Mouse (Mus musculus): ENCODE data around the gene Prkn. TPM values are rescaled to one million over a fixed set of nuclear protein-coding genes. Genes with fewer than 3 reads are reported as not detected.
A peak's percentile ranks its signal among the peaks of the same experiment; 100 is the strongest.

The Prkn gene
- polyA plus RNA-seq, 1 experiment from 2014 or later, result 6.6 TPM

DNA sequence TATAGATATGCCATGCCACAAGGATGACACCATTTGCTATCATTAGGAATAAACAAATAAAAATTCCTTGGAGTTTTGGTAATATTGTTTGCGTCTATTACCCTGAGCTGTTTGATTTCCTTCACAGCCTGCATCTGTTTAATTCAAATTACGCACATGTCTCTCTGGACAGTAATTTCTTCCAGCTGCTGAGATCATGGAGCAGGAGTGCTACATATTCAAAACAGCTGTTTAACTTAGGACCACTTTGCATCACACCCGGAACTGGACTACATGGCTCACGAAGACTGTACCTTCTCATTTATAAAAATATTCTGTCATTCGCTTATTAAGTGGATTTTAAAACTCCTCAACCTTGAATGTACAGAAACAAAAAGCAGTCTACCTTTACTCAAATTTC is 246.9 kb downstream of the Prkn start:
- ATAC-seq, result no peak
- 71% methylated on average over 5 of the region's 5 CpGs for WGBS
- no peak overlapping the region for H3K9ac ChIP-seq (ENCODE audit: low read depth, low read length)
- H3K27ac ChIP-seq (ENCODE audit: low read length), result no peak overlapping the region
- H3K27me3 ChIP-seq (ENCODE audit: control insufficient read depth, insufficient read depth, low read depth, low read length), result no peaks in the 10 kb centered on the region
- H3K36me3 ChIP-seq (ENCODE audit: control insufficient read depth, insufficient read depth, low read length), result no peaks in the 10 kb centered on the region
- no peaks in the 10 kb centered on the region for H3K9me3 ChIP-seq (replicated peaks; ENCODE audit: control insufficient read depth, low read length, poor library complexity, severe bottlenecking)
- no peak overlapping the region for H3K4me2 ChIP-seq (ENCODE audit: low read length)
- H3K4me3 ChIP-seq (ENCODE audit: low read depth, low read length), result no peak overlapping the region
- peaks cover 9% of the 10 kb centered on the region for H3K4me1 ChIP-seq (ENCODE audit: control insufficient read depth, insufficient read depth, low read length)

DNA sequence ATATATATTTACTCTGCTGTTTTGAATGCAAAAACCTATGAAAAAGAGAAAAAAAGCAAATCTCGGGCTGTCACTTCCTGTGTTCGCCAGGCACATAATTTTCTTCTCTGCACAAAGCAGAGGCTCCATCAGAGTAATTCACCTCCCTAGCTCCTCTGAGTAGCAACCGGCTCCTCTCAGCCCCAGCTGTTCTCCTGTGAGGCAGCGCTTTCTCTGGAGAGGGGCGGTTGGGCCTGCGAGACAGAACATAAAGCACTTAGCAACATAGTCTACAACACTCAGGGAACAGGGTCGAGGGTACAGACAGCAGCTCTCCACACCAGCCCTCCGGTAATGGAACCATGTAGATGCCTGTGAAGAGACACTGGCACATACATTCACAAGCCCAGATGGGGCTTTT is 247.6 kb downstream of the Prkn start:
- Histone ChIP-seq H3K4me1 (ENCODE audit: control insufficient read depth, insufficient read depth, low read length) (peaks cover 9% of the 10 kb centered on the region), H3K9me3 (replicated peaks; ENCODE audit: control insufficient read depth, low read length, poor library complexity, severe bottlenecking) (no peaks in the 10 kb centered on the region), H3K4me3 (ENCODE audit: low read depth, low read length) (no peak overlapping the region), H3K4me2 (ENCODE audit: low read length) (no peak overlapping the region), H3K9ac (ENCODE audit: low read depth, low read length) (no peak overlapping the region; the same call in 1 of the 2 replicates), H3K27me3 (ENCODE audit: control insufficient read depth, insufficient read depth, low read depth, low read length) (no peaks in the 10 kb centered on the region), H3K27ac (ENCODE audit: low read length) (peak overlapping the region; percentile 38), H3K36me3 (ENCODE audit: control insufficient read depth, insufficient read depth, low read length) (no peaks in the 10 kb centered on the region)
- WGBS, result 35% methylated on average over 8 of the region's 8 CpGs
- peak; percentile 36; the same call in 1 of the 2 replicates for ATAC-seq

DNA sequence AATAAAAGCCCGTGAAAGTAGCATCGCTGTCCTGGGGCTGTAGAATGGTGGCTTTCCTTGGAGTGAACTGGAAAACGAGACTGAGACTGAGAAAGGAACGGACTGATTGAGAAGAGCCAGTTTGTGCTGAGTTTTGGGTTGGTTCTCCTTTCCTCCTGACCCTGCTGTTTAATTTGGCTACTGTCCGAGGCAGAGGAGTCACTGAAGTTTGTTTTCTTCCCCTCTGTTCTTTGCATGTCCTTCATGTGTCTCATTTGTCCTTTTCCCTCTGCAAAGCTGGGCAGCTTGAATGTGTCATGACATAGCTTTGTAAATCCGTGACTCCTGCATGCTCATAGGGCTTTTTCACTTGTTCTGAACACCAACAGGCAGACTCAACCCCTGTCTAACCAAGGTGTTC is 249.2 kb downstream of the Prkn start:
- no peak for ATAC-seq
- Histone ChIP-seq H3K9me3 (replicated peaks; ENCODE audit: control insufficient read depth, low read length, poor library complexity, severe bottlenecking) (no peaks in the 10 kb centered on the region), H3K27ac (ENCODE audit: low read length) (no peak overlapping the region), H3K4me3 (ENCODE audit: low read depth, low read length) (no peak overlapping the region), H3K9ac (ENCODE audit: low read depth, low read length) (no peak overlapping the region), H3K4me1 (ENCODE audit: control insufficient read depth, insufficient read depth, low read length) (peaks cover 9% of the 10 kb centered on the region), H3K4me2 (ENCODE audit: low read length) (no peak overlapping the region), H3K27me3 (ENCODE audit: control insufficient read depth, insufficient read depth, low read depth, low read length) (no peaks in the 10 kb centered on the region), H3K36me3 (ENCODE audit: control insufficient read depth, insufficient read depth, low read length) (no peaks in the 10 kb centered on the region)
- 81% methylated on average over 6 of the region's 6 CpGs for WGBS

DNA sequence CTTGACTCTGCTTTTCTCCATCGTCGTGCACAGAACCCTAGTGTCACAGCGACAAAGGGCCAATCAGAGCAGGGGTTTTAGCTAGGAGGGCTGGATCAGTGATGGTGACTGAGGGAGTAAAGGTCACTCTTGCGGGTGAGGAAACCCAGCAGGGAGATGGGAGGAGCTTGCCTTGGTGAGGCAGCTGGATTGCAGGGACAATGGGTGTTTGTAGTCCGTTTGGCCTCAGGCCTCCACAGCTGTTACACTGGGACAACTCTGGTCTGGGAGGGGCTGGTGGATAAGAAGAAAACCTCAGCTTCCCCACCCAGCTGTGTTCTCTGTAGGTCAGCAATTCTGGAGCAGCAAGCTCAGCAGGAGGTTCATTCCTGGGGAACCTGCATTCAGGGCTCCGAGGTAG is 252.7 kb downstream of the Prkn start:
- Histone ChIP-seq H3K4me2 (ENCODE audit: low read length) (no peak overlapping the region), H3K27ac (ENCODE audit: low read length) (no peak overlapping the region)
- ATAC-seq, result no peak

DNA sequence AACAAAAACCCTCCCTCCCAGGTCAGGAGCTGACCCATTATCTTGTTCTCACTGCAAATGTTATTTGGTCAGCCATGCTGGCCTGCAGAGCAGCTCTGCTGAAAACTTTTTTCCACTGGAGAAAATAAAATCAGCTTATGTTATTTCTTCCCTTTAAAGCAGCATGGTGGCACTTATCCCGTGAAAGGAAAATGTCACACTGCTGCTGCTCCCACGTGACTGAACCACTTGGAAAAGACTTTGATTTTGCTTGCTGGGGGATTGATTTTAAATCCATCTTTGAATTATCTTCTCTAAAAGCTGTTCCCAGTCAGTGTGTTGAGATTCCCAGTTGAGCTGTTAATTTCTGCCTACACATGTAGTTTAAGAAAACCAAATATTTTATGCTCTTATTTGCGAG is 253.1 kb downstream of the Prkn start:
- ATAC-seq, result no peak
- no peak overlapping the region for H3K27ac ChIP-seq (ENCODE audit: low read length)

More for the DNA sequence above, 252.7 kb downstream of the Prkn start:
- Histone ChIP-seq H3K4me1 (ENCODE audit: control insufficient read depth, insufficient read depth, low read length) (peaks cover 2% of the 10 kb centered on the region), H3K27me3 (ENCODE audit: control insufficient read depth, insufficient read depth, low read depth, low read length) (no peaks in the 10 kb centered on the region), H3K4me3 (ENCODE audit: low read depth, low read length) (no peak overlapping the region), H3K9ac (ENCODE audit: low read depth, low read length) (no peak overlapping the region), H3K36me3 (ENCODE audit: control insufficient read depth, insufficient read depth, low read length) (no peaks in the 10 kb centered on the region), H3K9me3 (replicated peaks; ENCODE audit: control insufficient read depth, low read length, poor library complexity, severe bottlenecking) (peaks cover 3% of the 10 kb centered on the region)
- 12% methylated on average over 6 of the region's 6 CpGs for WGBS

DNA sequence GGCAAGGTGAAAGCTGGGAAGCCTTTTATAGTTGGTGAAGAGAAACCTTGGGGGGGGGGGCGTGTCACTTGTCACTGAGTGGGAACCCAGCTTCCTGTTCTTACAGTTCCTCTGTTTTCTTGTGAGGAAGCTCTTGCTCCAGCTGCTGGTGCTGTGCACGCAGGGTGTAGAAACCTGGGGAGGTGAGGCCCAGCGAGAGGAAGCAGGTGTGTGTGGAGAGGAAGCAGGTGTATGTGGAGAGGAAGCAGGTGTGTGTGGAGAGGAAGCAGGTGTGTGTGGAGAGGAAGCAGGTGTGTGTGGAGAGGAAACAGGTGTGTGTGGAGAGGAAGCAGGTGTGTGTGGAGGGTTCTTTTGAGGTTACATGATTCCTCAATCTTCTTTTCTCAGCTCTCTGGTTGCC is 266.8 kb downstream of the Prkn start:
- WGBS, result 93% methylated on average over 3 of the region's 3 CpGs

More for the DNA sequence above, 253.1 kb downstream of the Prkn start:
- H3K4me2 ChIP-seq (ENCODE audit: low read length), result no peak overlapping the region
- WGBS, result 40% methylated on average over 3 of the region's 3 CpGs
- peaks cover 3% of the 10 kb centered on the region for H3K9me3 ChIP-seq (replicated peaks; ENCODE audit: control insufficient read depth, low read length, poor library complexity, severe bottlenecking)
- H3K36me3 ChIP-seq (ENCODE audit: control insufficient read depth, insufficient read depth, low read length), result no peaks in the 10 kb centered on the region
- H3K4me1 ChIP-seq (ENCODE audit: control insufficient read depth, insufficient read depth, low read length), result no peaks in the 10 kb centered on the region; the same call in 1 of the 2 replicates
- H3K9ac ChIP-seq (ENCODE audit: low read depth, low read length), result no peak overlapping the region
- H3K27me3 ChIP-seq (ENCODE audit: control insufficient read depth, insufficient read depth, low read depth, low read length), result no peaks in the 10 kb centered on the region
- H3K4me3 ChIP-seq (ENCODE audit: low read depth, low read length), result no peak overlapping the region

DNA sequence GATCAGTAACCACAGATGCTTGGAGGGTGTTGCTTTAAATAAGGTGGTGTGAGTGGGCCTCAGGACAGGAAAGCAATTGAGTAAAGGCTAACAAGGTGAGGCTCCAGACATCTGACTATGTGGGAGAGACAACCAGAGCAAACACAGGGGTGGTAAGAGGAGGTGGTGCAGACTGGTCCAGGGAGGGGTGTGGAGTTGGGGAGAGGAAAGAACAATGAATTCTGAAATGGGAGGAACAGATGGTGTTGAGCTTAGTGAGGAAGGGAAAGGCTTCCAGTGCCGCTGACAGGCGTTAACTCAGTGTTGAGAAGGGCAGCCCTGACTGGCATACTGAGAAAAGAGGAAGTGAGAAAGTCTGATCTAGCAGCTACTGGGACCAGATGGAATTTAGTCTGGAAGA is 267.7 kb downstream of the Prkn start:
- ATAC-seq, result no peak

More for the DNA sequence above, 266.8 kb downstream of the Prkn start:
- Histone ChIP-seq H3K9me3 (replicated peaks; ENCODE audit: control insufficient read depth, low read length, poor library complexity, severe bottlenecking) (no peaks in the 10 kb centered on the region), H3K27ac (ENCODE audit: low read length) (no peak overlapping the region), H3K4me1 (ENCODE audit: control insufficient read depth, insufficient read depth, low read length) (no peaks in the 10 kb centered on the region), H3K36me3 (ENCODE audit: control insufficient read depth, insufficient read depth, low read length) (no peaks in the 10 kb centered on the region), H3K4me2 (ENCODE audit: low read length) (no peak overlapping the region), H3K9ac (ENCODE audit: low read depth, low read length) (no peak overlapping the region), H3K4me3 (ENCODE audit: low read depth, low read length) (no peak overlapping the region), H3K27me3 (ENCODE audit: control insufficient read depth, insufficient read depth, low read depth, low read length) (no peaks in the 10 kb centered on the region)
- ATAC-seq, result no peak

DNA sequence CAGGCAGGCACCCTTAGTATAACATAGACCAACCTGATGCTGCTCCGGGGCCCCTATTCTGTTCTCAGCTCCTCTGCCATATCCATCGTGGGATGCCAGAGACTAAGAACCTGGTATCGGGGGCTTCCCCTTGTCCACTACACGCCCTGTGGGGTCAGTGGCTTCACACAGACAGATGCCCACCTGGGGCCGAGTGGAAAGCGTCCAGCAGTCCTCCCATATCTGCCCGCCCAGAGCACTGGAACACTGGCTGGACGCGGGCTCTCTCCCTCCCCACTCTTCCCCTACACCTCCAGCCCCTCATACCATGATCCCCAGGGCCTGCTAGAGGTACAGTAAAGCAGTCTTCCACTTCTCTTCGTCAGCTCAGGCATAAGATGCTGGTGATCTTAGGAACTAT is 277.3 kb downstream of the Prkn start:
- no peaks in the 10 kb centered on the region for H3K36me3 ChIP-seq (ENCODE audit: control insufficient read depth, insufficient read depth, low read length)
- H3K27me3 ChIP-seq (ENCODE audit: control insufficient read depth, insufficient read depth, low read depth, low read length), result no peaks in the 10 kb centered on the region
- no peaks in the 10 kb centered on the region for H3K9me3 ChIP-seq (replicated peaks; ENCODE audit: control insufficient read depth, low read length, poor library complexity, severe bottlenecking)
- no peak overlapping the region for H3K4me3 ChIP-seq (ENCODE audit: low read depth, low read length)
- H3K27ac ChIP-seq (ENCODE audit: low read length), result no peak overlapping the region
- no peak for ATAC-seq
- no peak overlapping the region for H3K4me2 ChIP-seq (ENCODE audit: low read length)
- H3K9ac ChIP-seq (ENCODE audit: low read depth, low read length), result no peak overlapping the region
- 87% methylated on average over 10 of the region's 10 CpGs for WGBS
- no peaks in the 10 kb centered on the region for H3K4me1 ChIP-seq (ENCODE audit: control insufficient read depth, insufficient read depth, low read length)

More for the DNA sequence above, 267.7 kb downstream of the Prkn start:
- H3K4me3 ChIP-seq (ENCODE audit: low read depth, low read length), result no peak overlapping the region
- no peak overlapping the region for H3K9ac ChIP-seq (ENCODE audit: low read depth, low read length)
- no peaks in the 10 kb centered on the region for H3K36me3 ChIP-seq (ENCODE audit: control insufficient read depth, insufficient read depth, low read length)
- H3K9me3 ChIP-seq (replicated peaks; ENCODE audit: control insufficient read depth, low read length, poor library complexity, severe bottlenecking), result no peaks in the 10 kb centered on the region
- H3K27ac ChIP-seq (ENCODE audit: low read length), result no peak overlapping the region
- H3K4me1 ChIP-seq (ENCODE audit: control insufficient read depth, insufficient read depth, low read length), result no peaks in the 10 kb centered on the region
- no peaks in the 10 kb centered on the region for H3K27me3 ChIP-seq (ENCODE audit: control insufficient read depth, insufficient read depth, low read depth, low read length)
- H3K4me2 ChIP-seq (ENCODE audit: low read length), result no peak overlapping the region
- 42% methylated on average over 2 of the region's 2 CpGs for WGBS

DNA sequence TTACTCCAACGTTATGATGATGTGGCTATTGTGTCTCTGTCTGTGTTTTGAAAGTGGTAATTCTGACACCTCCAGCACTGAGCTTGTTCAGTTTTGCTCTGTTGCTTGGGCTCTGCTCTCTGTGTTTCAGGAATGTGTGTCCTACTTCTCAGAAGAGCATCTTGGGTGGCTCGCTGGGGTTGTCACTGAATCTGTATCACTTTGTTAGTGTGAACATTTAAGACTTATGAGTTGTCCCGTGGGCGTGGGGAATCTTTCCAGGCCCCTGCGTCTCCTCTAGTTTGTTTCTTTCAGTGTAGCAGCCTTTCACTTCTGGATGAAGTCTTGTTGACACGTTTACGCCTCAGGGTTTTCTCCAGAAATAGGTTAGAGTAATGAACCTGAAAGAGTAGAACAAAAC is 283.9 kb downstream of the Prkn start:
- no peak for ATAC-seq
- no peak overlapping the region for H3K4me2 ChIP-seq (ENCODE audit: low read length)
- 73% methylated on average over 7 of the region's 7 CpGs for WGBS

More for the DNA sequence above, 283.9 kb downstream of the Prkn start:
- H3K27ac ChIP-seq (ENCODE audit: low read length), result no peak overlapping the region
- no peaks in the 10 kb centered on the region for H3K36me3 ChIP-seq (ENCODE audit: control insufficient read depth, insufficient read depth, low read length)
- H3K9ac ChIP-seq (ENCODE audit: low read depth, low read length), result no peak overlapping the region
- no peaks in the 10 kb centered on the region for H3K27me3 ChIP-seq (ENCODE audit: control insufficient read depth, insufficient read depth, low read depth, low read length)
- H3K4me1 ChIP-seq (ENCODE audit: control insufficient read depth, insufficient read depth, low read length), result no peaks in the 10 kb centered on the region
- no peaks in the 10 kb centered on the region for H3K9me3 ChIP-seq (replicated peaks; ENCODE audit: control insufficient read depth, low read length, poor library complexity, severe bottlenecking)
- no peak overlapping the region for H3K4me3 ChIP-seq (ENCODE audit: low read depth, low read length)
